ENCODE assay signal across 7 mouse cellular contexts in genomic region chr11:69063413-69064201, GRCm38 (mm10). TPM values are rescaled to one million over a fixed set of nuclear protein-coding genes. Genes with fewer than 3 reads are reported as not detected.
A peak's percentile ranks its signal among the peaks of the same experiment; 100 is the strongest.
DNase-seq lines count a peak whose midpoint lies in the region; ATAC-seq and TF ChIP-seq lines count a peak whose summit lies in the region.

No protein-coding gene starts in this region.

- H3K4me3 ChIP-seq in hindbrain, postnatal 0 days (ENCODE audit: low read length): peak overlapping the region; percentile 64
- peak overlapping the region; percentile 70 for H3K4me3 ChIP-seq in limb, embryonic 12.5 days (replicated peaks)
- H3K4me3 ChIP-seq in midbrain, embryonic 13.5 days (replicated peaks): peak overlapping the region; percentile 93

- peak; percentile 83 for DNase-seq in Muller cell, postnatal 12 days (ENCODE audit: inconsistent ontology term)
- DNase-seq in cerebellum, adult 9-10 months: peak; percentile 78
- peak; percentile 81 for DNase-seq in forelimb bud, embryonic 11.5 days (ENCODE audit: low read depth, low spot score)
- peak; percentile 84 for DNase-seq in hindbrain, postnatal 0 days (ENCODE audit: low spot score)
- peak; percentile 91 for DNase-seq in spleen, postnatal 10 days (ENCODE audit: low spot score in 2 of 2)

- H3K27me3 ChIP-seq in hindbrain, postnatal 0 days (ENCODE audit: insufficient read depth, low read length): no peaks in the 10 kb centered on the region
- H3K27me3 ChIP-seq in limb, embryonic 12.5 days: peaks cover 11% of the 10 kb centered on the region
- H3K27me3 ChIP-seq in midbrain, embryonic 13.5 days: no peaks in the 10 kb centered on the region

- H3K36me3 ChIP-seq in hindbrain, postnatal 0 days (ENCODE audit: insufficient read depth, low read length): no peaks in the 10 kb centered on the region
- no peaks in the 10 kb centered on the region for H3K36me3 ChIP-seq in limb, embryonic 12.5 days
- no peaks in the 10 kb centered on the region for H3K36me3 ChIP-seq in midbrain, embryonic 13.5 days

- H3K27ac ChIP-seq in hindbrain, postnatal 0 days: peak overlapping the region; percentile 68
- H3K27ac ChIP-seq in limb, embryonic 12.5 days: peak overlapping the region; percentile 76
- H3K27ac ChIP-seq in midbrain, embryonic 13.5 days: peak overlapping the region; percentile 60

- under 1% methylated on average over 31 of the region's 31 CpGs for WGBS in hindbrain, postnatal 0 days
- under 1% methylated on average over 31 of the region's 31 CpGs for WGBS in limb, embryonic 12.5 days
- under 1% methylated on average over 31 of the region's 31 CpGs for WGBS in midbrain, embryonic 13.5 days

- TF ChIP-seq CTCF in hindbrain, postnatal 0 days (IDR thresholded peaks at IDR 0.05; ENCODE audit: low read depth): no peak

- peak; percentile 36; the same call in 1 of the 2 replicates for ATAC-seq in hindbrain, postnatal 0 days
- ATAC-seq in limb, embryonic 12.5 days (ENCODE audit: insufficient number of reproducible peaks, insufficient read depth, low FRiP score, low TSS enrichment, low read depth): peak; percentile 44; the same call in 1 of the 2 replicates
- 0 out of 2 replicates have a peak, but pooled peaks have one; percentile 7 for ATAC-seq in midbrain, embryonic 13.5 days

- H3K9ac ChIP-seq in hindbrain, postnatal 0 days (replicated peaks; ENCODE audit: low read length): peak overlapping the region; percentile 63
- peak overlapping the region; percentile 70 for H3K9ac ChIP-seq in limb, embryonic 12.5 days (replicated peaks)
- peak overlapping the region; percentile 67 for H3K9ac ChIP-seq in midbrain, embryonic 13.5 days (replicated peaks)

- peak overlapping the region; percentile 89 for H3K4me2 ChIP-seq in hindbrain, postnatal 0 days (ENCODE audit: low read depth, low read length)
- peak overlapping the region; percentile 95 for H3K4me2 ChIP-seq in limb, embryonic 12.5 days
- peak overlapping the region; percentile 69 for H3K4me2 ChIP-seq in midbrain, embryonic 13.5 days (replicated peaks)

- H3K4me1 ChIP-seq in hindbrain, postnatal 0 days (ENCODE audit: insufficient read depth, low read length): peaks cover 23% of the 10 kb centered on the region
- H3K4me1 ChIP-seq in limb, embryonic 12.5 days (replicated peaks): peaks cover 28% of the 10 kb centered on the region
- H3K4me1 ChIP-seq in midbrain, embryonic 13.5 days (replicated peaks): peaks cover 41% of the 10 kb centered on the region

- H3K9me3 ChIP-seq in hindbrain, postnatal 0 days (ENCODE audit: low read length): no peaks in the 10 kb centered on the region
- H3K9me3 ChIP-seq in limb, embryonic 12.5 days: no peaks in the 10 kb centered on the region
- no peaks in the 10 kb centered on the region for H3K9me3 ChIP-seq in midbrain, embryonic 13.5 days

RNA-seq across cellular contexts. Expression of gene Borcs6, which starts 4.1 kb away (rescaled TPM):
- 25.4 and 40.8 TPM in 2 replicates for total RNA-seq in hindbrain, postnatal 0 days (2014; rRNA removed)
- 21.3 and 21.9 TPM in 2 replicates for polyA plus RNA-seq in hindbrain, postnatal 0 days (2015; fragmentation: Nextera tagmentation; extraction: Ambion mirVana)
- 9.2 and 10.0 TPM in 2 replicates for polyA plus RNA-seq in limb, embryonic 12.5 days (2016; fragmentation: Nextera tagmentation; extraction: Ambion mirVana)
- 11.3 and 13.5 TPM in 2 replicates for polyA plus RNA-seq in midbrain, embryonic 13.5 days (2015; fragmentation: Nextera tagmentation; extraction: Ambion mirVana)

RNA-seq across cellular contexts. Expression of gene Tmem107, which starts 7.0 kb away (rescaled TPM):
- total RNA-seq in hindbrain, postnatal 0 days (2014; rRNA removed): 68.9 and 135 TPM in 2 replicates
- polyA plus RNA-seq in hindbrain, postnatal 0 days (2015; fragmentation: Nextera tagmentation; extraction: Ambion mirVana): 28.6 and 34.1 TPM in 2 replicates
- polyA plus RNA-seq in limb, embryonic 12.5 days (2016; fragmentation: Nextera tagmentation; extraction: Ambion mirVana): 39.5 and 41.0 TPM in 2 replicates
- 31.7 and 42.5 TPM in 2 replicates for polyA plus RNA-seq in midbrain, embryonic 13.5 days (2015; fragmentation: Nextera tagmentation; extraction: Ambion mirVana)

RNA-seq across cellular contexts. Expression of gene Aurkb, which starts 18.2 kb away (rescaled TPM):
- 15.9 and 21.6 TPM in 2 replicates for total RNA-seq in hindbrain, postnatal 0 days (2014; rRNA removed)
- 24.8 and 26.3 TPM in 2 replicates for polyA plus RNA-seq in hindbrain, postnatal 0 days (2015; fragmentation: Nextera tagmentation; extraction: Ambion mirVana)
- 169 and 171 TPM in 2 replicates for polyA plus RNA-seq in limb, embryonic 12.5 days (2016; fragmentation: Nextera tagmentation; extraction: Ambion mirVana)
- polyA plus RNA-seq in midbrain, embryonic 13.5 days (2015; fragmentation: Nextera tagmentation; extraction: Ambion mirVana): 61.3 and 62.6 TPM in 2 replicates

RNA-seq across cellular contexts. Expression of gene Vamp2, which starts 24.7 kb away (rescaled TPM):
- total RNA-seq in hindbrain, postnatal 0 days (2014; rRNA removed): 146 and 148 TPM in 2 replicates
- polyA plus RNA-seq in hindbrain, postnatal 0 days (2015; fragmentation: Nextera tagmentation; extraction: Ambion mirVana): 417 and 489 TPM in 2 replicates
- polyA plus RNA-seq in limb, embryonic 12.5 days (2016; fragmentation: Nextera tagmentation; extraction: Ambion mirVana): 68.0 and 79.5 TPM in 2 replicates
- 175 and 188 TPM in 2 replicates for polyA plus RNA-seq in midbrain, embryonic 13.5 days (2015; fragmentation: Nextera tagmentation; extraction: Ambion mirVana)

RNA-seq across cellular contexts. Expression of gene Per1, which starts 31.4 kb away (rescaled TPM):
- 24.4 and 27.1 TPM in 2 replicates for total RNA-seq in hindbrain, postnatal 0 days (2014; rRNA removed)
- polyA plus RNA-seq in hindbrain, postnatal 0 days (2015; fragmentation: Nextera tagmentation; extraction: Ambion mirVana): 11.9 and 15.9 TPM in 2 replicates
- 7.2 and 10.4 TPM in 2 replicates for polyA plus RNA-seq in limb, embryonic 12.5 days (2016; fragmentation: Nextera tagmentation; extraction: Ambion mirVana)
- polyA plus RNA-seq in midbrain, embryonic 13.5 days (2015; fragmentation: Nextera tagmentation; extraction: Ambion mirVana): 8.6 and 10.5 TPM in 2 replicates

Comparison
In these comparisons a context has a peak if more than half of its experiments do, and no peak if none do; other contexts are left out.
1. Peak in every context shown above with its lines: DNase-seq, ATAC-seq, H3K4me3 ChIP-seq and H3K27ac ChIP-seq.